Mouse (Mus musculus) stomach, adult 2 months (tissue): ENCODE data around the gene Sh3pxd2b. TPM values are rescaled to one million over a fixed set of nuclear protein-coding genes. Genes with fewer than 3 reads are reported as not detected.

Source experiments
- polyA plus RNA-seq: library from polyadenylated mRNA; depleted of rRNA; stranded (reverse); fragments of >200 nt; gene quantifications from 2 replicates; pipeline ENCODE4 v1.2.3, GENCODE M21; 2012; rRNA removed

Sh3pxd2b gene
- polyA plus RNA-seq, result 3.6 and 5.0 TPM in 2 replicates

DNA sequence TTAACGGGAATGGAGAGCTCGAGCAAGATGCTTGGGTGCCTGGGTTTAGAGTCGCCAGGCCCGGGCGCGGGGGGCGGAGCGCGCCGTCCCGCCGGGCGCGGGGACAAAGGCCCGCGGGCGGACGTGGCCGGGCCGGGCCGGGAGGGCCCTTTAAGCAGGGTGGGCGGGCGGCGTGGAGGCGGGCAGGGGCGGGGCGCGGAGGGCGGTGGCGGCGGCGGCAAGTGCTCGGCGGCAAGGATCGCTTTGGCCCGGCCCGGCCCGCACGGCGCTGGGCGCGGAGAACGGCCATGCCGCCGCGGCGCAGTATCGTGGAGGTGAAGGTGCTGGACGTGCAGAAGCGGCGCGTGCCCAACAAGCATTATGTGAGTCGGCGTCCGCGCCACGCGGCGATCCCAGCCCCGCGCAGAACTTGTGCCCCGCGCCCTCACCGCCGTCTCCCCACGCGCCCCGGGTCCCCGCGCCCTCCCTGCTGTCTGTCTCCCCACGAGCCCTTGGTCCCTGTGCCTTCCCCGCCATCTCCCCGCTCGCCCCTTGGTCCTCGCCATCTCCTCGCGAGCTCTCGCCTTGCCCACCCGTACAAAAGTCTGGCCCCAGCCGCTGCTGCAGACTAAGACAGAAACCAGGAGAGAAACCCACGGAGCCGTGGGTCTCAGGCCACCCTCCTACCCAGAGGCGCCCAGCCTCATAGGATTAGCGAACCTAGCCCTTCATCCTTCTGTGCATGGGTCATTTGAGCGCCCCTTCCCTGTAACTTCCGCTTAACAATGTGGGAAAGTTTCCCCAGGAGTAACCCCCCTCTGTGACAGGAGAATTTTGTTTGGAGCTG, at the start of gene Sh3pxd2b:
TSS of gene Sh3pxd2b (plus strand) at position 214 of the 826 bp plus-strand sequence.

DNA sequence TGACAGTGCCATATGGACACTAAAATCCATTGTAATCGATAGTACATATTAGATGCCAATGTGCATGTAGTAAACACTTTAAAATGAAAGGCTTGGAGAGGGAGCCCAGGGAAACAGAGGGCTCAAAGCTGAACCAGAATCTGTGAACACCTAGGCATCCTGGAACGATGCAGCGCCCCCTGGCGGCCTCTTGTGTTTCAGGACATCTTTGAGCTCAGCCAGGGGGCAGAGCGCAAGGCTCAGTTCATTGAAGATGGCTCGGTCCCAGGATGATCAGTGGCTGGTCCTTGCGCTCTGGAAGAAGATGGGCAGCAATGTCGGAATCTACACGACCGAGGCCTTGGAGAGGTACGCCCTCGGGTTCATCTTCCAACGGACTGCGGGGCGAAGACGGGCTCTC, 47.8 kb upstream of the Sh3pxd2b start, which contains the start of gene Hbq1a:
TSS of gene Hbq1a (plus strand) at position 205 of the 400 bp plus-strand sequence.

GRCm38 (mm10) chr11:32454800-32455506, 107.3 kb downstream of the Sh3pxd2b start, which contains the start of gene Ubtd2:
Gene Ubtd2 (plus strand): TSS chr11:32455370.

Other genes with a start within 250 kb of the Sh3pxd2b start
- gene Il9r, start 147.5 kb upstream of the Sh3pxd2b start, polyA plus RNA-seq, result 0.52 and 0.81 TPM in 2 replicates
- 7.8 and 10.3 TPM in 2 replicates for gene Snrnp25, start 142.4 kb upstream of the Sh3pxd2b start, polyA plus RNA-seq
- gene Rhbdf1, start 125.5 kb upstream of the Sh3pxd2b start, polyA plus RNA-seq, result 92.5 and 97.3 TPM in 2 replicates
- gene Mpg, start 121.3 kb upstream of the Sh3pxd2b start, polyA plus RNA-seq, result 4.4 and 5.5 TPM in 2 replicates
- 45.6 and 48.9 TPM in 2 replicates for gene Nprl3, start 80.1 kb upstream of the Sh3pxd2b start, polyA plus RNA-seq
- gene Hba-x, start 71.4 kb upstream of the Sh3pxd2b start, polyA plus RNA-seq, result not detected in 2 replicates
- 83.3 and 278 TPM in 2 replicates for gene Hba-a1, start 64.3 kb upstream of the Sh3pxd2b start, polyA plus RNA-seq
- not detected in 2 replicates for gene Hbq1b, start 60.9 kb upstream of the Sh3pxd2b start, polyA plus RNA-seq
- 93.9 and 232 TPM in 2 replicates for gene Hba-a2, start 51.3 kb upstream of the Sh3pxd2b start, polyA plus RNA-seq
- gene Hbq1a, start 47.8 kb upstream of the Sh3pxd2b start, polyA plus RNA-seq, result 0.19 TPM in 1 of 2 replicates, not detected in the other
- 1.5 and 2.7 TPM in 2 replicates for gene Ubtd2, start 107.5 kb downstream of the Sh3pxd2b start, polyA plus RNA-seq
- 0.12 TPM in 1 of 2 replicates, not detected in the other for gene Efcab9, start 184.3 kb downstream of the Sh3pxd2b start, polyA plus RNA-seq
- gene Stk10, start 185.5 kb downstream of the Sh3pxd2b start, polyA plus RNA-seq, result 2.2 and 2.4 TPM in 2 replicates